Mouse (Mus musculus) megakaryocyte, embryonic 14.5 days (primary cell): ENCODE data around the gene Ttc17.

Experiments used
- FLI1 ChIP-seq: IDR thresholded peaks from 2 replicates; pipeline ENCODE4 v1.6.1; 2012; ENCODE audit warnings: low read length, inconsistent platforms, mixed read lengths
- GATA1 ChIP-seq: IDR thresholded peaks from 3 replicates; pipeline ENCODE4 v1.6.1; 2012; ENCODE audit warnings: mixed read lengths, low read length, inconsistent platforms, borderline replicate concordance

- TF ChIP-seq GATA1 = no peak
- no peak for TF ChIP-seq FLI1
Observed at GRCm38 (mm10) chr2:94360398-94360973, 46.0 kb downstream of the Ttc17 start.
